Mouse (Mus musculus) liver, embryonic 14 days (tissue): ENCODE measurements around the gene Colca2. TPM values are rescaled to one million over a fixed set of nuclear protein-coding genes. Genes with fewer than 3 reads are reported as not detected.

Source experiments
- polyA plus RNA-seq: library from polyadenylated mRNA; depleted of rRNA; stranded (reverse); fragments of >200 nt; gene quantifications from 2 replicates; pipeline ENCODE4 v1.2.3, GENCODE M21; 2012; rRNA removed

Gene Colca2
- 0.10 and 0.16 TPM in 2 replicates for polyA plus RNA-seq

DNA sequence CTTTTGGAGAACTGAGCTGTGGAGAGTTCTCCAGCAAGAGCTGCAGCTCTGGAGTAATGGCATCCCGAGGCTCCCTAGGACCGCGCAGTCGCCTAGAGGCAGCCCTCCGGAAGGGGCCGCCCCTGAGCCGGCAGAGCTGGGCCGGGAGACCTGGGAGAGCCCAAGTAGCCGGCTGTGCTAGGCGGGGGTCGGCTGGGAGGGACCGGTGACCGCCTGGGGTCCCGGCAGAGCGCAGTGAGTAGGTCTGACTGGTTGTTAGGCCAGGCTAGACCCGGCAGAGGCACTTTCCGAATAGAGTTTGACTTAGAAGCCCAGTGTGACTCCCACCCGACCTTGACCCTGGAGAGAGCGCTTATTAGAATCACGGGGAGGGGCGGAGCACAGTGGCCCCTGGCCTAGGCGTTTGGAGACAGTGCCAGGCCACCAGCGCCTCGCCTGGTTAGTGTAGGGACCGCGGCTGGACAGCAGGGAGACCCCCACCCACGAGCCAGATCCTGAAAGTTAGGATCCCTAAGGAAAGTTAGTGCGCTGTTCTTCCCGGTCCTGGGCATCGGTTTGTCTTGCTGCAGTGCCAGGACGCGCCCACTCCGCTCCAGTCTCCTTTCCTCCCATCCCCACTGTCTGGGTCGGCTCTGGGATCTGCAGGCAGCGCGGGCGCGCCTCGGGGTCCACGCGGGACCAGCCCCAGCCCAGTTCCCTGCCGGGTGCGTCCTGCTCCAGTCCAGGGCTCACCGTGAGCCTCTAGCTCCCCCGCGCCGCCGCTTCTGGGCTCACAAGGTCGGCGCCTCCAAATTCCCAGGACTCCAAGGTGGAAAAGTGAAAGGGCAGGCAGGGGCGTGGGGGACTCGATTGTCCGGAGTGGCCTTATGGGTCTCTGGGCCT, at the start of gene Colca2:
Gene Colca2, minus strand, starts transcription at position 70 of the 882 bp plus-strand sequence.

Other genes with a start within 250 kb of the Colca2 start
- 0.02 TPM in 1 of 2 replicates, not detected in the other for gene Btg4, start 217.7 kb downstream of the Colca2 start, polyA plus RNA-seq
- 0.50 and 0.69 TPM in 2 replicates for gene Layn, start 201.5 kb downstream of the Colca2 start, polyA plus RNA-seq
- not detected in 2 replicates for gene 4833427G06Rik, start 176.5 kb downstream of the Colca2 start, polyA plus RNA-seq
- 0.01 TPM in 2 replicates for gene Gm32742, start 113.1 kb downstream of the Colca2 start, polyA plus RNA-seq
- gene Pou2af1, start 64.9 kb downstream of the Colca2 start, polyA plus RNA-seq = 0.32 and 0.45 TPM in 2 replicates
- gene 1810046K07Rik, start 50.3 kb upstream of the Colca2 start, polyA plus RNA-seq = 0.07 and 0.16 TPM in 2 replicates